Mouse (Mus musculus): Measurements from ENCODE around the gene Thap12.
A peak's percentile ranks its signal among the peaks of the same experiment; 100 is the strongest.

Gene Thap12

GRCm38 (mm10) chr7:98698041-98698440, 4.9 kb upstream of the Thap12 start:
- DNase-seq (ENCODE audit: low read depth) = no peak

GRCm38 (mm10) chr7:98698590-98698989, 4.3 kb upstream of the Thap12 start:
- peak; percentile 36 for DNase-seq (ENCODE audit: low read depth)

GRCm38 (mm10) chr7:98701771-98702170, 1.1 kb upstream of the Thap12 start:
- DNase-seq (ENCODE audit: low read depth) = peak; percentile 57

GRCm38 (mm10) chr7:98703365-98703881, 520 bp downstream of the Thap12 start:
- DNase-seq (ENCODE audit: low read depth) = peak; percentile 46

- DNase-seq (ENCODE audit: low read depth) = no peak
Observed at GRCm38 (mm10) chr7:98704276-98704675, 1.4 kb downstream of the Thap12 start.

- no peak for DNase-seq (ENCODE audit: low read depth)
Observed at GRCm38 (mm10) chr7:98713661-98714060, 10.8 kb downstream of the Thap12 start.

GRCm38 (mm10) chr7:98717438-98717837, 14.5 kb downstream of the Thap12 start:
- DNase-seq (ENCODE audit: low read depth) = no peak

GRCm38 (mm10) chr7:98719761-98720160, 16.9 kb downstream of the Thap12 start:
- no peak for DNase-seq (ENCODE audit: low read depth)

GRCm38 (mm10) chr7:98720731-98721130, 17.8 kb downstream of the Thap12 start:
- DNase-seq (ENCODE audit: low read depth) = no peak

- no peak for DNase-seq (ENCODE audit: low read depth)
Observed at GRCm38 (mm10) chr7:98721172-98721571, 18.3 kb downstream of the Thap12 start.

- DNase-seq (ENCODE audit: low read depth) = no peak
Observed at GRCm38 (mm10) chr7:98721623-98722022, 18.7 kb downstream of the Thap12 start.

GRCm38 (mm10) chr7:98725686-98726195, 22.8 kb downstream of the Thap12 start:
- DNase-seq (ENCODE audit: low read depth) = no peak

GRCm38 (mm10) chr7:98727986-98728385, 25.1 kb downstream of the Thap12 start:
- DNase-seq (ENCODE audit: low read depth) = no peak

- no peak for DNase-seq (ENCODE audit: low read depth)
Observed at GRCm38 (mm10) chr7:98728499-98728898, 25.6 kb downstream of the Thap12 start.

GRCm38 (mm10) chr7:98729661-98730271, 26.9 kb downstream of the Thap12 start:
- no peak for DNase-seq (ENCODE audit: low read depth)

- peak; percentile 37 for DNase-seq (ENCODE audit: low read depth)
Observed at GRCm38 (mm10) chr7:98733958-98734357, 31.1 kb downstream of the Thap12 start.

- no peak for DNase-seq (ENCODE audit: low read depth)
Observed at GRCm38 (mm10) chr7:98734876-98735275, 32.0 kb downstream of the Thap12 start.

- no peak for DNase-seq (ENCODE audit: low read depth)
Observed at GRCm38 (mm10) chr7:98736780-98737550, 34.1 kb downstream of the Thap12 start.

- peak; percentile 41 for DNase-seq (ENCODE audit: low read depth)
Observed at GRCm38 (mm10) chr7:98740363-98740762, 37.5 kb downstream of the Thap12 start.

GRCm38 (mm10) chr7:98743312-98743711, 40.4 kb downstream of the Thap12 start:
- DNase-seq (ENCODE audit: low read depth) = peak; percentile 47

- DNase-seq (ENCODE audit: low read depth) = no peak
Observed at GRCm38 (mm10) chr7:98750404-98750803, 47.5 kb downstream of the Thap12 start.

GRCm38 (mm10) chr7:98752680-98753079, 49.8 kb downstream of the Thap12 start:
- DNase-seq (ENCODE audit: low read depth) = no peak

- no peak for DNase-seq (ENCODE audit: low read depth)
Observed at GRCm38 (mm10) chr7:98756050-98756449, 53.1 kb downstream of the Thap12 start.
